Mouse (Mus musculus): ENCODE measurements at regions not wholly inside any gene's neighbourhood (a gene's known extent, or its start where the extent isn't known, plus 50 kb on each side); places are given as distances from the start of the nearest gene placed in this dataset.

DNA sequence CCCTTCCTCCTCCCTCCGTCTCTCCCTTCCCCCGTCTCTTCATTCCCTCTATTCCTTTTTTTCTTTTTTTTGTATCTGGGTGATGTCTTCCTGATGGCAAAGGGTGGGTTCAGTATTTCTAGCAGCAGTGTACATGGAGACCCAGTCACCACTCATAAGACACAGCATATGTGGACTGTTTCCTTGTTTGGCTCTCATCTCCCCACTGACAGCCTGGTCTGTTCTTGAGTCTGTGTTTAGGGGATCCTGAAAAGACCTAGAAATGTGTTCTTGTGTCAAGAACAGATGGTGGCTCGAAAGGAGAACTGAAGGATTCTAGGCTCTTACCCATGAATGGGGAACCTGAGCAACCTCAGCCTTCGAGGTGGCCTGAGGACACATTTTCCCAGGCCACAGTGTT, 124.0 kb upstream of the Clnk start:
- no peak for DNase-seq

DNA sequence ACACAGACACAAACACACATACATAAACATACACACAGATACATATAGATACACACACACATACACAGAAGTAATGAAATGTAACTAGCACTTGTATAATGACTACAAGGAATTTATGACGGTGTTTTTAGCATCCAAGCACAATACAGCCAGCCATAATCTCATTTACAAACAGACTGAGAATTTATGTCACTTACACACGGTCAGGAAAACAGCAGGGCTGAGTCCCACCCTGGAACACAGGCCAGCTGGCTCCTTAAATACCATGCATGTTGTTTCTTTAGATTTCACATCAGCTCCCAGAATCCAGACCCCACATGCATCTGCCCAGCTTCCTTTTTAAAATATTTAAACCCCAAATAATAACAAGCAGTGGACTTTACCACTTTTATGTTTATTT, 123.1 kb upstream of the Clnk start:
- no peak for DNase-seq

DNA sequence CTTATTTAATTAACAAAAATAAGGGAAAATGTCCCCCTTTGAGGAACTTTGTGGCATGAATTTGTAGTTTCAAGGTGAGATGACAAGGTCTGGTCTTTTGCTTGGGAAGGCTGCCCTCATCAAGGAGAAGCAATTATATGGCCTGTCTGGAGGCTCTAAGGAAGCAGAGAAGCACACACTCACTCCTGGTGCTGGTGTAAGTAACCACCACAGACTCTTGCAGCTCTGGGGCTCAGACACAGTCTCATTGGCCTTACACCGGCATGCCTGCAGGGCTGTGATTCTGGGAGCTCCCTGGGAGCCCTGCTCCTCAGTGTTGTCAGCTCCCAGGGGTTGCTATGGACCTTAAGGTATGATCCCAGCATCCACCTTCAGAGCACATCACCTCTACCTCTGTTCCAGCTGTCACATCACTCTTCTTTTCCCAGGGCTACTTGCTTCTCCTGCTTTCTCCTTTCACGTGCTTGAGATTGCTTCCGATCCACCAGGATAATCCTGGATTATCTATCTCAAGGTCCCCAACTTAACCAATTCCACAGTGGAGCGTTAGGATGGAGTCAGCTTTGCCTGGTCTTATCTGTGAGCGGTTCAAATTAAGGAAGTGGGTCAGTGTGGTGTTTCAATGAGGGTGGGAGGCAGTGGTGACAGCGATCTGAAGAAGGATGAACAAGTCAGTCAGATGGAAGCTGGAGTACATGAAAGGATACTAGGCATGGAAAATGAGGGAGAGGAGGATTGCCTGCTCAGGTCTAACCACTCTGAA, 96.0 kb upstream of the Clnk start:
- DNase-seq, result no peak

DNA sequence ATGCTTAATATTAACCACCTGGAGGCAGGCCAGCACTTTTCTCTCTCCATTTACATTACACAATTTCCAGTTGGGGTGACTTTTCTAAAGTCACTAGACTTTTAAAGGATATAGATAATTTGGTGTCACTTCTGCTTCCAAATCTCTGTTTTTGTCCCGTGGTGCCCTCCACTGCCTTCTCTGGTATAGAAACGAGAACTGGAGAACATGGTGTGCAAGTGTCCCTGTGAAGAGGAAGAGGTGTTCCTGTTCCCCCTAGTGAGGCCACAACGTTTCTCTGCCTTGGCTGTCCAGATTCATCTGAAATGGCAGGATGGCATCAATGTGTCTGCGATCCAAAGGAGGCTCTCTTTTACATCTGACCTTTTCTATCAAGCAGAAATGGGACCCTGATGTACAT, 93.9 kb upstream of the Clnk start:
- DNase-seq, result no peak

DNA sequence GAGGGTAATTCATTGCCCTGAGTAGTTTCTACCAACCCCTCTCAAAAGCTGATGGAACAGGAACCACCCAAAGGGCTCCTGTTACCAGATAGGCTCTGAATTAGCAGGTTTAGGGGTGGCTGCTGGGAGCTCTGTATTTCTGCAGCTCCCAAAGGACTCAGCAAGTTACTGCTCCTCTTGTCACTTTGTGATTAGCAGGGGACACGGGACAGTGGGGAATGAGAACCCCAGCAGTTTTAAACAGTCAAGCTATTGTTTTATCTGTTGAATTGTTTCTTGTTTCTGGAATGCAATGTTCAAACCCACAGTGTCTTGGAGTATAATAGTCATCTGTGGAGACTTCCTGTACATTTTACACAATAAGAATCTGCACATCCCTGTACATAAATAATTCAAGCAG, 90.4 kb upstream of the Clnk start:
- no peak for DNase-seq

DNA sequence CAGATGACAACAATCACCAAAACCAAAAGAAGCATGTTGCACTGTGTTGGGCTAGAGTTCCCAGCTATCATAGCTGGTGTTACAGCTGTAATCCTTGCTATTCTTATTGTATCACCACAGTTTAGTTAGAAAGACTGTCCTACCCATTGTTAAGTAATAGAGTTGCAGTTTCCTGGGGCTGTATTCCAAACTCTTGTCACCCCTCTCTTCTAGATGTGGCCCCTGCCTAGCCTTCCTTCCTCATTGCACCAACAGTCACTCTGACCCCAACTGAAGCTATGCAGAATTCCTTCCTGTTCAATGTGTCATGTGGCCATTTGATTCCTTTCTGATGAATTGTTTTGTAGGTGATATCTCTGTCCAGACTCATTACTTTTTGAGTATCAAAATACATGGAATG, 87.8 kb upstream of the Clnk start:
- no peak for DNase-seq

DNA sequence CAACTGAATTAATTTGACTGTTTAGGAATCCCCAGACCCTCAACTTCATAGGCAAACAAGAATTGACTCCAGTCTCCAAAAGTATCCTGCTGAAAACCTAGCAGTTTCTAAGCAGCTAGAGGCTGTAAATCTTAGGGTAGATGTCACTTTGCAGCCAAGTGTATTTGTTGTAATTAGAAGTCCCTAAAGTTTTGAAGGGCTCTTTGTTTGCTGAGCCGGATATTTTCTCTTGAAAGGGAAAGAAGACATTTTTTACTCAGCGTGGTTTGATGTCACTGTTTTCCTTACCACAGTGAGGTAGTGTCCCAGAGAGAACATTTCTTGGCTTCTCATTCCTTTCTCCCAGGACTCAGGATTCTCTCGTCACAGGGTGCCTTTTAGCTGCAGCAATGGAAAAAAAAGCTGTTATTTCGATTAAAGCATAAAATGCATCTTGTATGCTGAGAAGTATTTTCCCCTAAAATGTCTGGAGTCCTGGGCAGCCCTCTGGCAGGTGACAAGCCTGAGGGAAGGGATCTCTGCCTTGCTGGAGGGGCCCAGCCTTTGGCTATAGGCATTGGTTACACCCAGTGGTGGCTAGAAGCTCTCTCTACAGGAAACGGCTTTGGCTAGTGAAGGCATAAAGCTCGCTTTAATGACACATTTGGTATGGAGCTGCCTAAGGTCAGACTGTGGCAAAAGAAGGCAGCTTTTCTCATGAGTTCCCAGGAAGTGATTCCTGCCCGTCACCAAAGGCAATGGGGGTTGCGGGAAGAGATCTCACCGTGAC, 74.1 kb upstream of the Clnk start:
- no peak for DNase-seq

DNA sequence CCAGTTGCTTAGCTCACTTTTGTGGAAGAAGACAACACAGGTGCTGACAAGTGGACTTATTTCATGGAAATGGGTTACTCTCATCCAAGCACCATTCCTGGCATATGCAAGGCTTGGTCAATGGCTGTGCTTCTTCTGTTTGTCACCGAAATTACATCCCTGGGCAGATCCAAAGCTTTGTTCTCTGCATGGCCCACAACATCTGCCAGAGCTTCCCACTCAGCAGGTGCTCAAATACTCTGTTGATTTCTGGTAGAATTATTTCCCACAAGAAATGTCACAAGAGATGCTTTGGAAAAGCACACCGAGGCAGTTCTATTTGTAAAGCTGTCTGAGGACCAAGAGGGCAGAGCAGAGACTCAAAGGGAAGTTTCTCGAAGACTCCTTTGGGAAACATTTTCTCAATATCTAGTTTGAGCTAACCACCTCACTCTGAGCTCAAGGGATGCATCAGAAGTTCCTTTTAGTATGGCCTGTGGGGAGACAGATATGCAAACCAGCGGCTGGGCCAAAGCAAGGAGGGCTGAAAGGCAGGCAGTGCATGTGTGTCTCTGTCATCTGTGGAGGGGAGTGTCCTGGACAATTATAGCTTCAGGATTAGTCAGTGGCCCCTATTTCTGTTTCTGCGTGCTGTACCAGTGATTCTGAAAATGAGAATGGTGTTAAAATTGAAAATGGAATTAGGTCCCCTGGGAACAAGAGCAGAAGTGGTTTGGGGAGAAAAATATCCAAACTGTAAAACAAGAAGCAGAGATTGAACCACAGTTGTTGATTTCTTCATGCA, 69.5 kb upstream of the Clnk start:
- no peak for DNase-seq

DNA sequence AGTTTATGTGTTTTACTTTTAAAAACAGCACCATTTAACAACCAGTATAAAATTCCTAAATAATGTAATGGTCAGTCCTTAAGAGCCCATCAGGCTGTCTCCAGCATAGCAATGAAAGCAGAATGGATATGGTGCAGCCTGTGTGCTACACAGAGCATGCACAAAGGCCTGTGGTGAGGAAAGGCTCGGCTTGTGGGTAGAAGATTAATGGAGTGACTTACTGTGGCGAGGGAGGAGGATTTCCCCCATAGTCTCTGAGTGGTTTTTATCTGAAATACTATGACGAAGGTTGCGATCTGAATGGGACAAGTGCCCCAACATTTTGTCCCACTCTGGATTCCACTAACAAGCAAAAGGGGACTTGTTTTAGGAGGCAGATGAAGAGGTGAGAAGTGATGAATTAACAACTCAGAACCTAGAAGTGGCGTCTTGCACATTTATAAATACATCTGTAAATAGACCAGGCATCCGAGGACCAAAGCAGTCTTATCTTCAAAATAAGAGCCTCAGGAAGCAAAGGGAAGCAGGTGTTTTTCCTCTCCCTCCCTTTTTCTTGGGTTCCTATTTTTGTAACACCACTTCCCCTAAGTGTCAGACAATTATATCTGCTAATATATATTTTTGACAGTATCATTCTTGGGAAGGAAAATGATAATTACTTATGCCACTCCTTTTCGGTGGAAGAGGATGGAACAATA, 55.9 kb upstream of the Clnk start:
- DNase-seq, result no peak

DNA sequence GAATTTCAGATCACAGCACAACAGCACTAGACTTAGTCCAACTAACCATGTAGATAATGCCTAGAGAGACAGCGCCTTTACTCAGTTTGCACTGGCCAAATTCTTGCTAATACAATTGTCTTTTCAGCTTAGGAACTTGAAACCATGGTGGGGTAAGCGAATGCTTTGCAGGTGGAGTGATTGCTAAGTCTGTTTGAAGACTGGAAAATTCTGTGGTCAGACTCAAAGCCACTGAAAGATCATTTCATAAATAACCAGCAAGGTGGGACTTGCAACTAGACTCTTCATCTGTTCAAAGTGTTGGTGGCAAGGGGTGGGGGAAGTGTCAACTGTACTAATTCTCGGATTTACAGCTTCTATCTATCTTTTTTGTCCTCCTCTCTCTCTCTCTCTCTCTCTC, 50.4 kb upstream of the Clnk start:
- DNase-seq, result no peak
